Mouse (Mus musculus) ES-E14 (cell line): Measurements from ENCODE around the gene Llgl2. TPM values are rescaled to one million over a fixed set of nuclear protein-coding genes. Genes with fewer than 3 reads are reported as not detected.

Experiments
- DNase-seq: peaks from one replicate; pipeline ENCODE4 v3.0.0-alpha.2; 2013; ENCODE audit warnings: low read depth, low spot score
- H3K27ac ChIP-seq: 2 replicates; pipeline ENCODE4 v1.5.1; 2012; ENCODE audit warnings: low read depth, mild to moderate bottlenecking, low read length, moderate library complexity, mixed read lengths; ENCODE audit not compliant: poor library complexity, insufficient read depth, severe bottlenecking
- H3K36me3 ChIP-seq: 2 replicates; pipeline ENCODE4 v1.6.1; 2012; ENCODE audit warnings: mild to moderate bottlenecking, low read length, moderate library complexity, mixed read lengths; ENCODE audit not compliant: control insufficient read depth, poor library complexity, insufficient read depth, severe bottlenecking
- H3K4me1 ChIP-seq, 2 experiments: fragments of 150-350 bp in 1 of 2; sonication (generic) in 1 of 2; 2 replicates each; pipeline ENCODE4 v1.6.1; 2012; ENCODE audit warnings: low read length in 2 of 2, mild to moderate bottlenecking in 1 of 2, mixed read lengths in 1 of 2; ENCODE audit not compliant: control insufficient read depth in 2 of 2, insufficient read depth in 2 of 2, poor library complexity in 1 of 2
- H3K4me3 ChIP-seq, 2 experiments: fragments of 150-350 bp in 1 of 2; sonication (generic) in 1 of 2; 2 replicates each; pipeline ENCODE4 v1.5.1; 2012; ENCODE audit warnings: low read length in 2 of 2, low read depth in 1 of 2, mild to moderate bottlenecking in 1 of 2, mixed read lengths in 1 of 2; ENCODE audit not compliant: insufficient read depth in 1 of 2, poor library complexity in 1 of 2, severe bottlenecking in 1 of 2
- H3K9ac ChIP-seq: 2 replicates; pipeline ENCODE4 v1.6.1; 2012; ENCODE audit warnings: low read depth, mild to moderate bottlenecking, low read length, mixed read lengths; ENCODE audit not compliant: poor library complexity, insufficient read depth, severe bottlenecking
- H3K9me3 ChIP-seq: fragments of 150-350 bp; sonication (generic); 2 replicates; pipeline ENCODE4 v1.6.1; 2012; ENCODE audit warnings: low read depth, mild to moderate bottlenecking, low read length; ENCODE audit not compliant: control insufficient read depth, insufficient read depth
- CHD2 ChIP-seq: IDR thresholded peaks from 2 replicates; pipeline ENCODE4 v1.6.1; 2014; ENCODE audit warnings: mild to moderate bottlenecking, low read depth, low read length, inconsistent platforms
- HCFC1 ChIP-seq: IDR thresholded peaks from 2 replicates; pipeline ENCODE4 v1.6.1; 2012; ENCODE audit warnings: low read length, inconsistent platforms, borderline replicate concordance; ENCODE audit not compliant: insufficient read depth
- MAFK ChIP-seq: IDR thresholded peaks from 2 replicates; pipeline ENCODE4 v1.6.1; 2014; ENCODE audit warnings: mild to moderate bottlenecking, low read depth, low read length, inconsistent platforms; ENCODE audit not compliant: insufficient read depth
- ZC3H11A ChIP-seq: IDR thresholded peaks from 2 replicates; pipeline ENCODE4 v1.6.1; 2012; ENCODE audit warnings: low read depth, mild to moderate bottlenecking, inconsistent platforms, low read length, borderline replicate concordance
- ZNF384 ChIP-seq: IDR thresholded peaks from 2 replicates; pipeline ENCODE4 v1.6.1; 2012; ENCODE audit warnings: low read depth, low read length, inconsistent platforms
- in situ Hi-C, 2 experiments: fragments of 600-800 bp; cut with MboI; formaldehyde crosslinking; loops; one replicate each; pipeline ENCODE4 v1.15.1; 2025; ENCODE audit warnings: low sequenced_read_pairs in 2 of 2, inconsistent platforms in 1 of 2; ENCODE audit not compliant: unreplicated experiment in 2 of 2
- total RNA-seq: library from RNA; depleted of rRNA; stranded (reverse); fragments of 300-350 nt; gene quantifications from 2 replicates; pipeline ENCODE4 v1.2.3, GENCODE M21; 2012

Gene Llgl2
- total RNA-seq, 1 experiment: 145 TPM

GRCm38 (mm10) chr11:115886446-115886845, 62.6 kb downstream of the Llgl2 start:
- Histone ChIP-seq H3K9me3 (no peaks in the 10 kb centered on the region), H3K4me3 (no peak overlapping the region), H3K36me3 (no peaks in the 10 kb centered on the region), H3K4me1 (peaks cover 3 to 30% of the 10 kb centered on the region in 2 experiments), H3K27ac (no peak overlapping the region), H3K9ac (no peak overlapping the region)
- no peak for DNase-seq
- no peak for TF ChIP-seq HCFC1
- no peak for TF ChIP-seq CHD2
- no peak for TF ChIP-seq MAFK
- no peak for TF ChIP-seq ZC3H11A
- no peak for TF ChIP-seq ZNF384
- in situ Hi-C loops: no loop called here

- in situ Hi-C loops: no loop called here
- no peak for DNase-seq
- no peak overlapping the region for H3K4me3 ChIP-seq
- no peak overlapping the region for H3K9ac ChIP-seq
- no peak for TF ChIP-seq CHD2
- no peak for TF ChIP-seq ZC3H11A
- TF ChIP-seq ZNF384: no peak
- no peak for TF ChIP-seq HCFC1
- TF ChIP-seq MAFK: no peak
- peaks cover 2% of the 10 kb centered on the region; the same call in 1 of the 2 replicates for H3K36me3 ChIP-seq
- peaks cover 3 to 40% of the 10 kb centered on the region in 2 experiments for H3K4me1 ChIP-seq
- H3K9me3 ChIP-seq: no peaks in the 10 kb centered on the region
- H3K27ac ChIP-seq: no peak overlapping the region
Observed at GRCm38 (mm10) chr11:115888020-115888419, 64.2 kb downstream of the Llgl2 start.

- Histone ChIP-seq H3K36me3 (peaks cover 7% of the 10 kb centered on the region; the same call in 1 of the 2 replicates), H3K4me1 (peaks cover 3 to 35% of the 10 kb centered on the region in 2 experiments), H3K4me3 (no peak overlapping the region), H3K9ac (no peak overlapping the region), H3K9me3 (no peaks in the 10 kb centered on the region), H3K27ac (no peak overlapping the region)
- no peak for DNase-seq
- TF ChIP-seq ZC3H11A: no peak
- no peak for TF ChIP-seq ZNF384
- TF ChIP-seq CHD2: no peak
- TF ChIP-seq HCFC1: no peak
- no peak for TF ChIP-seq MAFK
- in situ Hi-C loops: no loop called here
Observed at GRCm38 (mm10) chr11:115889159-115889558, 65.3 kb downstream of the Llgl2 start.

GRCm38 (mm10) chr11:115892213-115892612, 68.4 kb downstream of the Llgl2 start:
- no peak for DNase-seq
- H3K27ac ChIP-seq: no peak overlapping the region
- H3K4me1 ChIP-seq: peaks cover 0 to 20% of the 10 kb centered on the region in 2 experiments; a peak in 2 of 4 replicates
- TF ChIP-seq HCFC1 (no peak), CHD2 (no peak), ZC3H11A (no peak), ZNF384 (no peak), MAFK (no peak)
- H3K9ac ChIP-seq: no peak overlapping the region
- peaks cover 10% of the 10 kb centered on the region; the same call in 1 of the 2 replicates for H3K36me3 ChIP-seq
- H3K9me3 ChIP-seq: no peaks in the 10 kb centered on the region
- no peak overlapping the region for H3K4me3 ChIP-seq
- in situ Hi-C loops: no loop called here
